Mouse (Mus musculus) hindbrain, embryonic 16.5 days (tissue): ENCODE data around the gene Eppin. TPM values are rescaled to one million over a fixed set of nuclear protein-coding genes. Genes with fewer than 3 reads are reported as not detected.
"Not testable (repeated sequence)": the region's sequence is repeated elsewhere in the genome, so short reads cannot be mapped to it uniquely, and the experiment has no call there.

Experiments
- ATAC-seq: fragments of 200-750 bp; cut with Nextera tagmentation; 2 replicates; pipeline ENCODE4 v1.8.0; 2017; ENCODE audit warnings: moderate TSS enrichment, moderate library complexity
- H3K27ac ChIP-seq: fragments of 300-500 bp; sonication (generic); 2 replicates; pipeline ENCODE4 v1.5.1; 2014; ENCODE audit warnings: low read depth, mild to moderate bottlenecking, control low read depth, low read length, moderate library complexity
- H3K27me3 ChIP-seq: fragments of 300-500 bp; sonication (generic); replicated peaks from 2 replicates; pipeline ENCODE4 v1.6.1; 2014; ENCODE audit warnings: low read length; ENCODE audit not compliant: control insufficient read depth, insufficient read depth
- H3K36me3 ChIP-seq: fragments of 300-500 bp; sonication (generic); 2 replicates; pipeline ENCODE4 v1.6.1; 2014; ENCODE audit warnings: mild to moderate bottlenecking, low read length, moderate library complexity, mixed read lengths; ENCODE audit not compliant: control insufficient read depth, insufficient read depth
- H3K4me1 ChIP-seq: fragments of 300-500 bp; sonication (generic); 2 replicates; pipeline ENCODE4 v1.6.1; 2014; ENCODE audit warnings: low read depth, low read length; ENCODE audit not compliant: control insufficient read depth, insufficient read depth
- H3K4me2 ChIP-seq: fragments of 300-500 bp; sonication (generic); 2 replicates; pipeline ENCODE4 v1.6.1; 2014; ENCODE audit warnings: mild to moderate bottlenecking, low read length, control low read depth, moderate library complexity
- H3K4me3 ChIP-seq: fragments of 300-500 bp; sonication (generic); 2 replicates; pipeline ENCODE4 v1.5.1; 2014; ENCODE audit warnings: mild to moderate bottlenecking, low read length, control low read depth, moderate library complexity
- H3K9ac ChIP-seq: fragments of 300-500 bp; sonication (generic); 2 replicates; pipeline ENCODE4 v1.6.1; 2014; ENCODE audit warnings: low read depth, mild to moderate bottlenecking, control low read depth, low read length, moderate library complexity
- H3K9me3 ChIP-seq: fragments of 300-500 bp; sonication (generic); 2 replicates; pipeline ENCODE4 v1.6.1; 2014; ENCODE audit warnings: mild to moderate bottlenecking, low read length, moderate library complexity; ENCODE audit not compliant: control insufficient read depth
- WGBS: fragments of 180-500 bp; shearing (Covaris S2); extraction: QIAGEN DNeasy Blood & Tissue Kit; methylation state at CpG from one replicate; pipeline ENCODE4 v1.1.7; 2014; 5-methylcytosine and 5-hydroxymethylcytosine counted together
- polyA plus RNA-seq: library from polyadenylated mRNA; unstranded; fragments of >200 nt; fragmentation: Nextera tagmentation; extraction: Ambion mirVana; gene quantifications from 2 replicates; pipeline ENCODE4 v1.2.1, GENCODE M21; 2015

The Eppin gene
- polyA plus RNA-seq, 1 experiment from 2014 or later = not detected

DNA sequence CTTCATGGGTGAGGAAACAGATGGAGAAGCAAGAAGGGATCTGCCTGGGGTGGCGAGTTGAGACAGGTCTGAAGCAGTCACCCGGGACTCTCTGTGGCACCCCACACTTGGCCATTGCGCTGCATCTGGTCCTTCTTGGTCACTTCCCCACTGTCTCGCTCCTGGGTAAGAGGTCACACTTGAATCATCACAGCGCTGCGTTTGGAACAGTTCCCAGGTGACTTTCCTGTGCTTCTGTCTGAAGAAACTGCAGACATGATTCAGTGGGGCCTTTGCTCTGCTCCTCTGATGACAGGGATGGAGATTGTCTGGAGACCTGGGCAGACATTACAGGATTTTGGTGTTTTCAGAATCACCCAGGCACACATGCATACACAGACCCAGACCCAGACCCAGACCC lies 15.4 kb upstream of the Eppin start:
- no peaks in the 10 kb centered on the region for H3K36me3 ChIP-seq
- 76% methylated on average over 6 of the region's 6 CpGs for WGBS
- no peaks in the 10 kb centered on the region for H3K9me3 ChIP-seq
- H3K27me3 ChIP-seq = no peaks in the 10 kb centered on the region
- H3K4me1 ChIP-seq = no peaks in the 10 kb centered on the region
- no peak overlapping the region for H3K27ac ChIP-seq
- H3K4me2 ChIP-seq = no peak overlapping the region
- no peak for ATAC-seq
- no peak overlapping the region for H3K4me3 ChIP-seq
- no peak overlapping the region for H3K9ac ChIP-seq

DNA sequence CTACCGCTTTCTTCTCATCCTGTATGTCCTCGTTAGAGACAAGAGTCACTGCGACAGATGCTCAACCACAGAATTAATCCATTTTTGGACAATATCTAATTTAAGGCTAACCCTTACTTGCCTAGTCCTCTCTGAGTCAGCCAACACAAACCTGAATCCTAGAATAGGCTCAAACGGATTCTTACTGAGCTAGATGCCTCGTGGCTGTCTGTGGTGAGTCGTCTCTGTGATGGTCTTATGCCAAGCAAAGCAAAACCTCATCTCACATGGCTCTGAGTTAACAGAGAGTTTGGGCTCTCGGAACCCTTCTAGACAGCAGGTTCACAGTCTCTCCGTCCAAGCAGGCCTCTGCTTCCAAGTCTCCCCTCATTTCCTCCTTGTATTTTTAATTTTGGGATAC lies 11.0 kb upstream of the Eppin start:
- no peak overlapping the region for H3K27ac ChIP-seq
- no peaks in the 10 kb centered on the region for H3K9me3 ChIP-seq
- H3K27me3 ChIP-seq = no peaks in the 10 kb centered on the region
- 88% methylated on average over 8 of the region's 8 CpGs for WGBS
- H3K4me1 ChIP-seq = no peaks in the 10 kb centered on the region
- no peaks in the 10 kb centered on the region for H3K36me3 ChIP-seq
- no peak overlapping the region for H3K4me2 ChIP-seq
- no peak overlapping the region for H3K9ac ChIP-seq
- ATAC-seq = no peak
- no peak overlapping the region for H3K4me3 ChIP-seq

DNA sequence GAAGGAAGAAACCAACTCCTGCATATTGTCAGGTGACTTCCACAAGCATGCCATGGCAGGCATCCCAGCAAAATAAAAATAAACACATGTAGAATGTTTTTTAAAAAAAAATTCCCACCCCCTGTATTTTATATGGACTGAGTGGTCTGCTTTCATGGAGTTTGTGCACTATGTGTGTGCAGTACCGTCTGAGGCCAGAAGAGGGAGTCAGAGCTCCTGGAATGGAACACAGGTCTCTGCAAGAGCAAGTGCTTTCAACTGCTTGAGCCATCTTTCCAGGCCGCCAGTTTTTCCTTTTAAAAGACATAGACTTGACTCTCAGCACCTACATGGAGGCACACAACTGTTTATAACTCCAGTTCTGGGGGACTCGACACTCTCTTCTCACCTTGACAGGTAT lies 10.1 kb upstream of the Eppin start:
- Histone ChIP-seq H3K36me3 (no peaks in the 10 kb centered on the region), H3K9ac (no peak overlapping the region), H3K27me3 (no peaks in the 10 kb centered on the region), H3K4me1 (no peaks in the 10 kb centered on the region), H3K27ac (no peak overlapping the region), H3K4me2 (no peak overlapping the region), H3K9me3 (no peaks in the 10 kb centered on the region), H3K4me3 (no peak overlapping the region)
- ATAC-seq = no peak
- 95% methylated on average over 3 of the region's 3 CpGs for WGBS

GRCm38 (mm10) chr2:164600179-164600578 lies 6.8 kb upstream of the Eppin start:
- ATAC-seq = no peak
- Histone ChIP-seq H3K9ac (no peak overlapping the region), H3K36me3 (no peaks in the 10 kb centered on the region), H3K27me3 (no peaks in the 10 kb centered on the region), H3K9me3 (no peaks in the 10 kb centered on the region), H3K4me3 (no peak overlapping the region), H3K4me2 (no peak overlapping the region), H3K27ac (no peak overlapping the region), H3K4me1 (no peaks in the 10 kb centered on the region)
- WGBS = 68% methylated on average over 3 of the region's 3 CpGs

GRCm38 (mm10) chr2:164592014-164592413 lies 1.4 kb downstream of the Eppin start:
- no peak overlapping the region for H3K4me2 ChIP-seq
- no peaks in the 10 kb centered on the region for H3K4me1 ChIP-seq
- no peak overlapping the region for H3K4me3 ChIP-seq
- no peaks in the 10 kb centered on the region for H3K27me3 ChIP-seq
- 0 out of 2 replicates have a peak overlapping the region, but pooled peaks have one; percentile 11 for H3K9ac ChIP-seq
- no peak overlapping the region for H3K27ac ChIP-seq
- no peaks in the 10 kb centered on the region for H3K36me3 ChIP-seq
- H3K9me3 ChIP-seq = no peaks in the 10 kb centered on the region
- WGBS = 10% methylated on average over 4 of the region's 4 CpGs
- ATAC-seq = no peak

GRCm38 (mm10) chr2:164585025-164585725 lies 8.2 kb downstream of the Eppin start, which contains the start of gene Wfdc6a:
Gene Wfdc6a (minus strand): TSS chr2:164585447.
- WGBS = 64% methylated on average over 13 of the region's 13 CpGs
- H3K4me2 ChIP-seq, ATAC-seq, H3K9me3 ChIP-seq, H3K27me3 ChIP-seq, H3K36me3 ChIP-seq, H3K27ac ChIP-seq, H3K9ac ChIP-seq, H3K4me3 ChIP-seq, H3K4me1 ChIP-seq: not testable (repeated sequence)

- H3K36me3 ChIP-seq, H3K4me3 ChIP-seq, H3K4me2 ChIP-seq, H3K27ac ChIP-seq, H3K9ac ChIP-seq, H3K27me3 ChIP-seq, ATAC-seq, H3K4me1 ChIP-seq, H3K9me3 ChIP-seq: not testable (repeated sequence)
- WGBS = 85% methylated on average over 6 of the region's 6 CpGs
These were observed 20.0 kb downstream of the Eppin start, which contains the start of gene Spint3 for GRCm38 (mm10) chr2:164573359-164573758. Gene Spint3 (minus strand): TSS chr2:164573459.

DNA sequence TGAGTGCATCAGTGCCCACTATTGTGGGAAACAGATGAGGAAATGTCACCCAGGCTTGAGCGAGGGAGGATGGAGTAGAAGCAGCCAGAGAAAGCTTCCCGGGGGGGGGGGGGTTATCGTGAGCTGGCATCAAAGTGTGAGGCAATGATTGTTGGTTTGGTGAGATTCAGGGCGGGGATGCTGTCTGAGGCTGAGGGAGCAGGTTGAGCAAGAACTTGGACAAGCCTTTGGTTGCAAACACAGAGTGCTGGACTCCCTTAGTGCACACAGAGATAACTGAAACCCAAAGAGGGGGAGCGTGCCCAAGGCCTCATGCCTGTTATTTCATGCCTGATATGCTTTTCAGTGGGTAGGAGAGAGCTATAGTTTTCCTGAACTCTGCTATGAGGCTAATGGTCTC lies 25.9 kb downstream of the Eppin start:
- 87% methylated on average over 5 of the region's 5 CpGs for WGBS
- H3K9ac ChIP-seq = no peak overlapping the region
- no peak overlapping the region for H3K4me3 ChIP-seq
- no peaks in the 10 kb centered on the region for H3K36me3 ChIP-seq
- no peak overlapping the region for H3K4me2 ChIP-seq
- H3K4me1 ChIP-seq = peaks cover 11% of the 10 kb centered on the region
- no peaks in the 10 kb centered on the region for H3K9me3 ChIP-seq
- ATAC-seq = no peak
- H3K27ac ChIP-seq = no peak overlapping the region
- no peaks in the 10 kb centered on the region; the same call in none of the 2 replicates for H3K27me3 ChIP-seq

- Histone ChIP-seq H3K4me2 (no peak overlapping the region), H3K4me1 (peaks cover 11% of the 10 kb centered on the region), H3K36me3 (no peaks in the 10 kb centered on the region), H3K27me3 (no peaks in the 10 kb centered on the region; the same call in none of the 2 replicates), H3K9ac (no peak overlapping the region), H3K4me3 (no peak overlapping the region), H3K9me3 (no peaks in the 10 kb centered on the region), H3K27ac (no peak overlapping the region)
- 84% methylated on average over 2 of the region's 2 CpGs for WGBS
- ATAC-seq = no peak
These were observed 26.4 kb downstream of the Eppin start for GRCm38 (mm10) chr2:164566997-164567396.
